Mouse (Mus musculus) frontal cortex, postnatal 14 days (tissue): Measurements from ENCODE around the gene Nxn.
A peak's percentile ranks its signal among the peaks of the same experiment; 100 is the strongest.

ENCODE experiments used
- DNase-seq, 2 experiments: peaks; one replicate each; pipeline ENCODE4 v3.0.0; 2022; ENCODE audit warnings: low spot score in 2 of 2

Nxn gene

DNA sequence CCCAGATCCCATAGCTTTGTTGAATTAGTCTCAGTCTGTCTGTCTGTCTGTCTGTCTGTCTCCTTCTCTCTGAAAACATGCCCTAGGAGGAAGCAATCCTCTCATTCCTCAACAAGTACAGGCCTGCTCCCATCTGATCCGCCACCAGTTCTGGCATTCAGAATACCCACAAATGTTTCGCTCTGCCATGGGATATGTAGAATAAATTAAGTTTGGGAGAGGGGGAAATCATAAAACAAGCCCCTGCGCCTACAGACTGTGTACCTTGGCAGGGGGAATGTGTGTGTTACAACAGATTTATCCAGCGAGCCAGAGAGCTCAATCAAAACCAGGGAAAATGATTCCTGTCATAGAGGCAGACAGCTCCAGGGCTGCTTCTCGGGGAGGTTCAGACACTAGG is 98.1 kb downstream of the Nxn start:
- DNase-seq: no peak

DNA sequence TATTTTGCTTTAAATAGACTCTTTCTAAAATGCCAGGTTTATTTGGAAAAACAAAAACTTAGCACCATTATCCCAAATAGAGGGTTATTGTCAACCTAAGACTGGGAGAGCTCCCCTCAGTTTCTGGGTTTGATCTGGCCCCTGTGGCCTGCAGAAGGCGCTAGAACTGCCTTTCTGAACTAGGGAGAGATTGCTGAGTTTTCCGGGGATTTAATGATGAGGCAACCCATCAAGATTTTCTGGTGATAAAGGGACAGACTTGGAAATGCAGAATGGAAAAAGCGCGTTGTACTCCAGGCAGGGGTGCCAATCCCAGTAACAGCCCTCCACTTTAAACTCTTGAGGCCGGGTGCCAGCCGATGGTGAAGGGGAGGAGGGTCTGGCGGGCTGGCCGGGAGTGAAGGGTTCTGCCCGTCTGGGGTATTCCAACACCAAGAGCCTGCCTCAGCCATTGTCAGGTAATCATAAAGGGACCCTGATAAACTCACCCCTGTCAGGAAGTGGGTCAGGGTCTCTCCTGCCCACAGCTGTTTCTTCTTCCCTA is 100.4 kb downstream of the Nxn start:
- no peak for DNase-seq

DNA sequence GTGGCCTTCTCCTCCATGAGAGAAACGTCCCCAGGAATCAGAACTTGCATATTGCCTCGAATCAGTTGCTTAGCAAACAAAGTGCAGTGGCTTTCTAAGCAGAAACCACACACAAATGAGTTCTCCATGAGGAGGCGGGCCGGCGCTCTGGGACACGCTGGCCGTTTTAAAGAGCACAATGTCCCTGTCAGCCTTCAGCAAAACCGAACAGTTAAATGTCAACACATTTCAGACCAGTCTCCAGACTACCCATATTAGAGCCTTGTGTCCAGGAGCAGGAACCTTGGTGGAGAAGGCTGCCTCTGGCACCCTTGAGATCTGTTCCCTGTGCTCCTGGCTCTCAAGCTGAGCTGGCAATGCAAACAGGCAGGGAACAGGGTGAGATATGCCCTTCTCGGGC is 101.7 kb downstream of the Nxn start:
- no peak for DNase-seq

DNA sequence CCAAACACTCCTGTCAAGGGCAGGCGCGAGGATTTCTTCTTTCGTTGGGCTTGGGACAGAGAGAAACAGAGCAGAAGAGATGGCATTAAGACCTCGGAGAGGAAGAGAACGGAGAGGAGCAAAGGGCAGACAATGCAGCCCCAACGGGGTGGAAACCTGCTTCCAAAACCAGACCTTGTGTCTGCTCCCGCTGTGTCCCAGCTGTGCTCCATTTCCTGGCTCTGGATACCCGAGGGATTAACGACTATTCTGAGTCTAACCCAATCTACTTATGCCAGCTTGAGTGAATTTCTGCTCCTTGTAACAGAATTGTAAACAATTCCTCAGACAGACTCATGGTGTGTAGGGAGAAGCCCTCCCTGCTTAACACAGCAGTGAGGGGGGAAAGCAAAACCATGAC is 104.1 kb downstream of the Nxn start:
- DNase-seq: no peak

DNA sequence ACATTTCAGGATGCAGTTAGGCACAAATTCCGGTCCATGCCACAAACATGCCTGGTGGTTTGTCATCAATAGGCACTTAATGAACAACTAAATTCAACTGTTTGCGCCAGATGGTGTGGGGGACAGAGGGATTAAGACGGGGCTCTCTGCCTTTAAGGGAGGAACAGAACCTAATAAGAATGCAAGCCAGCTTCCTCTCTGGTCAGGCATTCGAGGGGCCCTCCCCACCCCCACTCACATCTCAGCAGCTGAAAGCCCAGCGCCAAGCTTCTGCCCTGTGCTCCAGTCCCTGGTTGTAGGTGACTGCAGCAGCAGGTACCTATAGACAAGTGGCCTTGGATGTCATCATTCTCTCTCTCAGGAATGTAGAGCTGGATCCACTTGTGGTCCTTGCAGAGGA is 104.9 kb downstream of the Nxn start:
- no peak for DNase-seq

DNA sequence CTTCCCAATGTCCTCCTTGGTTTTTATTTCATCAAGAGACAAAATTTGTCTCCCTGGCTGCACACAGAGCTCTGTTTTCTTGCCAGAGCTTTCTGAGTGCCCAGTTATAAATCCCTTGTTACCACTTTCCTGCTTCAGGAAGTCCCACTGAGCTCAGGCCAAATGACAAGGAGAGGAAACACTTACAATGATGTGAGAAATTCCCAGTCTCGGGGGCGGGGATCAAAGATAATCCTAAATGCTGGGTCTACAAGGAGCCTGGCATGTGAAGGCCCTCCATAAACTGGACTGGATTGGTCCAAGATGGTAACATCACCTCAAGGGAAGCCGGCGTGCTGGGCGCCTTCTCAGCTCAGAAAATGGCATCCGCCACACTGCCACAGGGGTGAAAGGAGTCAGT is 106.1 kb downstream of the Nxn start:
- DNase-seq: no peak

DNA sequence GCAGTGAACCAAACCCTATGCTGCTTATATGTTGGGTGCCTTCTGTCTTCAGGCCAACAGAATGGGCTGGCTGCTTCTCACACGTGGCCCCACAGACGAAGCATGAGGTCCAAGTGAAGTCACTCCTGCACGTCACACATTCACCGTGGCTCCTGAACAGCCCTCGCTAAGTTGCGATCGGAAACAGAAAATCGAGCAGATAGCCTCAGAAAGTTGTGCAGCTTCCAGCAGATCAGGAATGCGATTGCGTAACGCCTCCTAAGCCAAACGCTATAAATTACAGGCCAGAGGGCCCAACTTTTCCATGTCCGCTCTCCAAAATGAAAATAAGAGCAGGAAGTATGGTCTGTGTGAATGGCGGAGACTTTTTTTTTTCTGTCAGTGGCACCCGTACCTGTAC is 106.5 kb downstream of the Nxn start:
- no peak for DNase-seq

DNA sequence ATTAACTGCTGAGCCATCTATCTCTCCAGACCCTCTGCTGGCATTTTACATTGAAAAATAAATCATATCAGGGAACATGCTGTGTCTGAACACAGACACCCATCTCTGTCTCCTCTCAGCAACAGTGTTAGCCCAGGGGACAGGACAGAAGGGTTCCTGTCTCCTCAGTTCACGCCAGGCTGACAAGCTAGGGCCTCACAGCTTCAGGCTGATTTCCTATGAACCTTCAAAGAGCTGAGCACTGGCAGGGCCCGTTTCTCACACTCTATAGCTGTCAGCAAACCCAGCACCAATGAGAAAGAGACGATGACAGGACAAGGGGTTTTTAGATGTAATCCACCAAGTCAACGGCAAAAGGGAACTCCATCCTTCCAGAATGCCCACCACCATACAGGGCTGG is 107.0 kb downstream of the Nxn start:
- no peak for DNase-seq

DNA sequence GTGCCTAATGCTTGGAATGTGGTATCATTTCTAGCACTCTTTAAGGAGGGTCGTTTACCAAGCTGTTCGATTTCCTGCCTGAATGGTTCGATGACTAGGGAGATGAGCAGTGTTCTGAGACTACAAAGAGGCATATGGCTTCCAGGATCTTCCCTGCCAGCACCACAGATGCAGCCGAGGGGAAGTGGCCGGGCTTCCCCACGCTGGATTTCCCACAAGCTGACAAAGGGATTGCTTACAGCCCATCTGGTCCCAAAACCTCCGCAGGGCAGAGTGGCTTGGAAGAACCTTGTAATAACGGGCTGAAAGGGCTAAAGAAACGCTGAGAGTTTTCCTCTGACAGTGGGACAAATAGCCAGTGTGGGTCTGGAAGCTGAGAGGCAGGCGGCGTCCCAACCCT is 108.6 kb downstream of the Nxn start:
- peak; percentile 36 to 37 for DNase-seq

DNA sequence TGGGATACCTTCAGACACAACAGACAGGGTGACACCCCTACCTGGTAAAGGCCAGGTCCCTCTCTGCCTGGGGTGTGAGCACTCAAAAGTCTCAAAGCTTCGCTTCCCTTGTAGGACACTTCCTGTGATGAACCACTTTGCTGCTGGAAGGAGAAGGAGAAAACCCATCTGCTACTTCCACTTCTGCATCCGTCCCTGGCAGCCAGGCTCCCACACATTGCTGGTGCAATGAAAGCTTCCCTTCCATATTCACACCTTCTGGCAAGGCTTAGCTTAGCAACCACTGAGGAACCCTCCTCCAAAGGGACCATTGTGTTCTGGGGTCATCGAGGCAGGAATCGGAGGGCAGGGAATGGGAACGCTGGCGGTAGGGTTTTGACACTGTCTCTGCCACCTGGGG is 110.3 kb downstream of the Nxn start:
- DNase-seq: peak in 1 of 2 experiments; percentile 38

DNA sequence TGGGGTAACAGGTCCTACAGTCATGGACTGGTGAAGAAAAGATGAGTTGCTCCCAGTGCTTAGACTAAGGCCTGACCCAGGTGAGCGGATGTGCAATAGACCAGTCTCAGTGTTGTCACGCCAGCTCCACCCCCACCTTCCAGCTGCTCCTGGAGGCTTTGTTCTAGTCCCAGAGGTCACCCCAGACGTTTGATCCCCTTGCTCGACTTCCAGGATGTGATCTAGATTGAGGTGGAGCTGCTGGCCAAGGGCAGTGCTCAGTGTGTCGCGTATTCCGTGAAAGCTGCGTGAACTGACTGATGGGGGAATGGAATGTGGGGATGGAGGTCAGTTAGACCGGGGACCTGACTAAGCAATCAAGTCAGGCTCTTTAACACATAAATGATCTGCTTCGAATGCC is 111.6 kb downstream of the Nxn start:
- no peak for DNase-seq

DNA sequence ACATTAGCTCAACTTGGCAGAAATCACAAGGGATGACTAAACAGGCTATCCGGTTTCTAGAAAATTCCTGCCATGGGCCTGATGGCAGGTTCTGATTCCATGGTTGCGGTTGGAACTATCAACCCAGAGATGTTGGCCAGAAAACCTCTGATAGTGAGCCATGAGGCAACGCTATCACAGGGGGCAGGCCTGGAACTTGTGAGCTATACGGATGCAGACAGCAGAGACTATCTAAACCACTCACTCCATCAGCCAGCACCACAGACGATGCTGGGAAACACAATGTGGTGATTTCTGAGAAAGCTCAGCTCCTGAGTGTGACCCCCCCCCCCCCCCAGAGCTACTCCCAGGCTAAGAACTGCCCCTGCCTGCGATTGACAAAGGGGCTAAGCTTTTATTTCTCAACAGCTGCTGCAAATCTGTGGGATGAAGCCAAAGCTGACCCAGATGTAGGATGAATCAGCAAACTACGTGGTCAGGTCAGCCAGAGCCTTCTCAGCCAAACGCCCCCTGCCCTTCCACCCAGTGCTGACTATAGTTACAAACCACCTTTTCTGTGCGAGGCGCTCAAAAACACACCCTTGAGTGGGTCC is 112.3 kb downstream of the Nxn start:
- no peak for DNase-seq

DNA sequence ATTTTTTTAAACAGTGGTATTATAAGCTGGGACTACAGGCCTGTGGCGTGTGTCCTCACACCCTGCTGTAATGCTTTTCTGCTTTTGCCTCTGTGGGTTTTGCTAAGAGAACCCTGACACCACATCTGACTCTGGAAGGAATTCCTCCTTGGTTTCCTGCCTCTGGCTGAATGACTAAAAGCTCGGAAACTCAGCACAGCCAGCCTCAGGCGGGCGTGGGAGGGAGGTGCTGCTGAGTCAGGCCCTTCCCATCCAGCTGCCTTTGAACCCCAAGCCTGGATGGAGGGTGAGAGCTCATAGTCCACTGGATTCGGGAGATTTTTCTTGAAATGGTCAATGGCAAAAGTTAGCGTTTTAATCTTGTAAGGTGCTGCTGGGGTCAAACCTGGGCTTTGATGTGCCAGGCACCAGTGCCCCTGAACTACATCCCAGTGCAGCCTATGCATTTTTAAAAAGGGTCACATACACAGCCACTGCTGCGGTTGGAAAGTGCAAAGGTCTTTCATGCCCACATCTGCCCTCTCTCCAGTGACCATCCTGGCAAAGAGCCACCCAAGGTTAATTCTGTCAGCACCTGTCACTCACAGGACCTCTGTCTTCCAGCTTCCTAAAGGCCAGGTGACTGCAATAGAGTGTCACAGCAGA is 113.4 kb downstream of the Nxn start:
- no peak for DNase-seq

DNA sequence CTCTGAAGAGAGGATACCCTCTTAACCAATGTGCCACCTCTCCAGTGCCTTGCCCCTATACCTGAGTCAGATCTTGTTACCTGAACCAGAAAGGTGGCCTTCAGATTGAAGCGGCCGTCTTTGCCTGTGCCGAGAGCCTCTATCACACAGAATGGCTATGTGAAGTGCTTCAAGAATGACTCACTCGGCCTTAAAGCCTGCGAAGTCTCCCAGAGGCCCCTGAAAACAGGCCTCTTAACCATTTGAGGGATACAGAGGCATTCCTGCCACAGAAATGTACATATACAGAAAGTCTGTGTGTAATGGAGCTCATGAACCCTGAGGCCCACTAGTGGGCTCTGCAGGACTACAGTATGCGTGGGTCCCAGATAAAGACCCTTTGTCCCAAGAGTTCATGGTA is 115.1 kb downstream of the Nxn start:
- no peak for DNase-seq

DNA sequence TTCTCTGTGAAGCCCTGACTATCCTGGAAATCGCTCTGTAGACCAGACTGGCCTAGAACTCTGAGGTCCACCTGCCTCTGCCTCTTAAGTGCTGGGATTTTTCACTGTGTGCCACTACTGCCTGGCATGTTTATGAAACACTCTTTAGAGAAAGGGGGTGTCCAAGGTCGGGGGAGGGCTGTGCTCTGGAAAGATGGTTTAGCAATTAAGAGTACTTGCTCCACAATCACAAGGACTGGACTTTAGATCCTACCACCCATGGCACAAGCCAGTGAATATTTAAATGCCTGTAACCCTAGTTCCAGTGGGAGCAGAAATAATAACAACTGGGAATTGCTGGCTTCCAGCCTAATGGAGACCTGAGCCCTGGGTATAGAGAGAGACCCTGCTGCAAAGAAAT is 119.0 kb downstream of the Nxn start:
- no peak for DNase-seq

DNA sequence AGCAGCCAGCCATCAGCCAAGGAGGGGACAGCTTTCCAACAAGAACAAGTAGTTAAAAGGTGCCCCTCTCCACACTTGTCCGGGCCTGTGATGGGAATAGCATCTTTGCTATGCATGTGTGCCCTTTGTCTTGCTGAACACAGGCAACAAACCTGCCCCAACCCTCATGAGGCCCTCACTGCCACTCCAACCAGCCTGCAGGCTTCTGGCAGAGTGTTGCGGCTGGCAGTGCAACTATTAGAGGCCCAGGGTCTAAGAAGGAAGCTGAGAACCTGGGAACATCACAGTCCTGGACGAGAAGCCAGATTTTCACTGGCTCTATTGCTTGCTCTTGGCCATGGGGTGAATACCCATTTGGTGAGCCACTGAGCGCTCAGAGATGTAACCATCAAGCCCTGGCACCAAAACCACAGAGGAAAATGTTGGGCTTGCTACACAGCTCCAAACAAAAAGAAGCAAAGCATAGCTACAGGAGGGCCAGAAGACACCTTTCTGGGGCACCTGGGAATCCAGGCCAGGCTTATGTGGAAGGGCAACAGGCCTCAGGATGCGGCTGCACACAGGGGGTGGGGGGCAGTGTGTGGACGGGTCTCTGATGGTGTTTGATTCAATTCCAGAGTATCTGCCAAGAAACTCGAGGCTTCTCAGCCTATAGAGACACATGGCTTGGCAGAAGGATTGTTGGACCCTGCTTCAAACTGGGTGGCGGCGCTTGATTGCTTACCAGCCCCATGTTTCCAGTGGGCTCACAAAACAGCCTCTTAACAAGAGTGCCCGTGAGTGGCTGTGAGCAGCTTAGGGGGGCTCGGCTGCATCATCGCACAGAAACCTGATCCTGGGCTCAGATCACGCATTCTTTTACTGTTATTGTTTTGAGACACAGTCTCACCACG is 119.7 kb downstream of the Nxn start:
- DNase-seq: no peak

DNA sequence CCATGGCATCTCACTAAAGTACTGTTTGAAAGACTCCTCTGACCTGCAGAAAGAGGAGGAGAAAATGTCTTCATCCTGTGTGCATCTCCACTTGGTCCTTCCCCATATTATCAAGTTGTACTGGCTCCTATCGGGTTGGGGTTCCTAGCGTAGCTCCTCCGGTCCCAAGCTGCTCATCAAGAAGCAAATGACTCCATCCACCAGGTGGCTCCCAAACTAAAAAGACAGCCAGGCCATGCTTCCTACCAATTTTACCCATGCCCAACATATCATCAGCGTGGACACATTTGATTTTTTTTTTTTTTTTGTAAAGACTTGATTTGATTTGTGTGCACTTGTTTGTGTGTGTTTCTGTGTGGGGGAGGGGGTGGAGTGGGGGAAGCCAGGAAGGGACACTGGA is 126.5 kb downstream of the Nxn start:
- no peak for DNase-seq

DNA sequence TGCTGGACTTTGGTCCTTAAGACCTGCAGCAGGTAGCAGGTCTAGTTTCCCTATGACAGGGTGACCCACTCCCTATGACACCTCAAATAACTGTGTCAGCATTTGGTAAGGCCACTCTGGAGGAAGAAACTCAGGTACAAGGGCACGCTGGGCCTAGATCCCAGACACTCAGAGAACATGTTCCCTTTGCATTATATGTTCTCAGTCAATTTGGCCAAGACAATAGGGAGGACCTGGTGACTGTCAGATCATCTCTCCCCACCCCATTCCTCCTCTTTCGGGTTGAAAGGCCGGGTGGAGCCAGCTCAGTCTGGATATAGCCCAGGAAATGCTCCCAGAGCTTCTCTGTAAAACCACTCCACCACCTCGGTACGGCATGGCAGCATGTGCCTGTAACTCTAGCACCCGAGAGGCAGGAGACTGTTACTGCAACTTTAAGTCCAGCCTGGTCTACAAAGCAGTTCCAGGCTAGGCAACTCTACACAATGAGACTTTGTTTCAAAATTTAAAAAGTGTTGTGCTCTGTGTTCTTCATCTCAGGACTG is 130.3 kb downstream of the Nxn start:
- DNase-seq: no peak

DNA sequence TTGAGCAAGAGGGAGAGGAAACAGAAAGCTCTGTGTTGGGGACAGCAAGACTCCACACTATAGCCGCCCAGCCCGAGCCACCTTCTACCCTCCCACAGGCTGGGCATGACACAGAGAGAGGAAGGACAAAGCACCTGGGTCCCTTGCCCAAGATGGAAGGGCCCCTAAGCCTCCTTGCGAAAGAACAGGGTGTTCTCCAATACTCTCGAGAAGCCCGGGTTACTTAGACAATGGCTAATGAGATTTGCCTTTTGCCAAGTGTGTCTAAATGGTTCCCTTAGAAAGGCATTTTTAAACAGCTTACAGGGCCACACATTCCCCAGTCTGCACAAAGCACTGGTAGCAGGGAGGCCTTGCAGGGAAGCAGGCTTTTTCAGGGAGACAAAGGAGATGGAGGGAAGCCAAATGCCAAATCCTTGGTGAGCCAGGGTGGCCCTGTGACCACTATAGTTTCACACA is 130.9 kb downstream of the Nxn start:
- no peak for DNase-seq

DNA sequence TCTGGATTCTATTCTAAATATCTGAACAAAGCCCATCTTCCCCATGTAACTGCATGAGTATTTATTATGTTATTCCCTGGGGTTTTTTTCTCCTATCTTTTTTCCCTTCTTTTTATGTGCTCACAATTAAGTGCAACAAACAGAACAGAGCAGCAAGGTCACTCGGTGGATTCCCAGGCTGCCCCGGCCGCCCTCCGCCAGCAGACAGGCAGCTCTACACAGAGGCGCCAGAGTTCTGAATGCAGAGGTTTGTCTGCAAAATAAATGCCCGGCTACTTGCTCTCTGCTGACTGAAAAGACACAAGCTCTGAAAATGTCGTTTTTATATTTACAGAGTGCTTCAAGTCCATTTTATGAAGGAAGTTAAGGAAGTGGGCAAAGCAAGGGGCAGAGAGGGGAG is 131.4 kb downstream of the Nxn start:
- DNase-seq: no peak

DNA sequence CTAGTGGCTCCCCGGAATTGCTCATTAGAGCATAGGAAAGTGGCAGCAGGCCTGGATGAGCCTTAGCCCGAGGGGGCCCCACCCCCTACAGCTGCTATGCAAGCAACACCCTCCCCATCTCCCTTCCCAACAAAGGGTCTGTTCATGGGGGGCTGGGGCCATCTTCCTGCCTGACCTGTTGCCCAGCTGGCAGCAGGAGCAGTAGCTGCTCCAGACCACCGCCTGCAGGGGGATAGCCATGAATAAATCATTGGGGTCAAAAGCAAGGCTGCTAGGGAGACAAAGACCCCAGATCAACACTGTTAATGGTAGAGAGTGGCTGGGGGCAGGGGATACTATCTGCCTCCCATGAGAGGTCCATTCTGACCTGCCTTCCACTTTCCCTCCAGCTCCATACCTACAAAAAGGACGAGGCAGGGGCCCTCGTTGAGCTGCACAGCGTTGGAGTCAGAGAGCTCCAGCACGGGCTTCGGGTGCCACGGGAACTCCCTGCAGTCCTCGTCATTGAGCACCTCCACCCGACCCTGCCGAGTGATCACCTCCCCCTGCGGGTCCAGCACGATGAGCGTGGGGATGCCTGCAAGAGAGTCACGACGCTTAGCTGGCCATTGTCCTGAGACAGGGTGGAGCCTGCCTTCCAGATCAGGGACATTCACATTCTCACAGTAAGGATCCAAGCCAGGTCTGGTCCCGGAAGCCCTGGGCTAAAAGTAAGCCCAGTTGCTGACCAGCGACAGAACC is 136.2 kb downstream of the Nxn start:
- DNase-seq: no peak

DNA sequence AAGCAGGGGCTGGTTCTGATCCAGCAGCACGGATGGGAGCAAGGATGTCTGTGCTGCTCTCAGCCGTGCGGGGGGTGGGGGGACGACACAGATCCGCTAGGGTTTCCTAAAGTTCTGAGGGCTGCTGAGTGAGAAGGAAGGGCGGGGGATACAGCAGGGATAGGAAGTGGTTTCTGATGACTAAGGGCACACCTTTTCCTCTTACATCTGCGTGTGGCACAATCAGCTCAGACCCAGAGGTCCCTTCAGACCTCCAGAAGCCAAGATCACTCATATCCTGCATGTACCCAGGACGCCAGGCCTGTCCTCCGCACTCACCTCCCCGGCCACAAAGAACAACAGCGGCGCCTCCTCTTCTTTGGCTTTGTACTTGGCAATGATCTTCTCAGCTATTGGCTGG is 137.7 kb downstream of the Nxn start:
- DNase-seq: no peak
